Mouse (Mus musculus) liver, postnatal 0 days (tissue): ENCODE results near the gene Gm7697.
"Not testable (repeated sequence)": the region's sequence is repeated elsewhere in the genome, so short reads cannot be mapped to it uniquely, and the experiment has no call there.

Experiments
- CTCF ChIP-seq: sonication (generic); IDR thresholded peaks from 2 replicates; pipeline ENCODE4 v1.5.1; 2016; ENCODE audit warnings: antibody characterized with exemption, low read depth
- EP300 ChIP-seq: IDR thresholded peaks from 2 replicates; pipeline ENCODE4 v1.6.1; 2016; ENCODE audit warnings: antibody characterized with exemption, low read depth, mild to moderate bottlenecking

DNA sequence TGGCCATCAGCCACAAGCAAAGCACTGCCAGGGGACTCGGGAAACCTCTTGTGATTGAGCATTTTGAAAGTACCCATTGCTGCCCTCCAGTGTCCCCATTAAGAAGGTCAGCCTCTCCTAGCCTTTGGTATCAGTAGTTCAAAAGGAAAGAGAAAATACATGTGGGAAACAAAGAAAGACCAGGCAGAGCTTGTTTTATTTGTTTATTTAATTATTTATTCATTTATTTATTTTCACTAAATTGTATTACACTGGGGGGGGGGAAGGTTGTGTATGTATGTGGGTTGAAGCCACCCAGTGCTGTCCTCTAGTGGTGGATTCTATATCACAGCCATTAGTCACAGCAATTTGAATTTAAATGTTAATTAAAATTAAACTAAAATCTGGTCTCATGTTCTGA lies 22.2 kb upstream of the Gm7697 start:
- TF ChIP-seq CTCF: peak; percentile 44
- not testable (repeated sequence) for TF ChIP-seq EP300
